Mouse (Mus musculus) CH12.LX (cell line): Measurements from ENCODE around the gene Olfr695. TPM values are rescaled to one million over a fixed set of nuclear protein-coding genes. Genes with fewer than 3 reads are reported as not detected.

Experiments
- DNase-seq: peaks from one replicate; pipeline ENCODE4 v3.0.0-alpha.2; 2013; ENCODE audit errors: extremely low read depth
- H3K27ac ChIP-seq: 2 replicates; pipeline ENCODE4 v1.5.1; 2012; ENCODE audit warnings: low read depth, mild to moderate bottlenecking, control low read depth, moderate library complexity; ENCODE audit not compliant: insufficient read depth
- H3K27me3 ChIP-seq: replicated peaks from 2 replicates; pipeline ENCODE3; 2012; ENCODE audit warnings: inconsistent platforms
- H3K36me3 ChIP-seq, 2 experiments: replicated peaks in 1 of 2; 2 replicates each; pipeline versions ENCODE3 to v1.6.1; 2012; ENCODE audit warnings: inconsistent platforms in 1 of 2, low read length in 1 of 2, mild to moderate bottlenecking in 1 of 2, mixed read lengths in 1 of 2, moderate library complexity in 1 of 2; ENCODE audit not compliant: control insufficient read depth in 1 of 2, insufficient read depth in 1 of 2
- H3K4me1 ChIP-seq, 2 experiments: 2 replicates each; pipeline ENCODE4 v1.6.1; 2012; ENCODE audit warnings: inconsistent platforms in 1 of 2, moderate library complexity in 1 of 2; ENCODE audit not compliant: insufficient read depth in 2 of 2, control insufficient read depth in 1 of 2
- H3K4me2 ChIP-seq: 2 replicates; pipeline ENCODE4 v1.6.1; 2012; ENCODE audit warnings: low read depth, mild to moderate bottlenecking, control low read depth; ENCODE audit not compliant: poor library complexity, insufficient read depth, severe bottlenecking
- H3K4me3 ChIP-seq, 3 experiments: fragments of 150-350 bp in 1 of 3; sonication (generic) in 1 of 3; replicated peaks in 1 of 3; 2 replicates each; pipeline versions ENCODE3 to v1.5.1; 2011 to 2012; ENCODE audit warnings: low read depth in 2 of 3, low read length in 2 of 3, mild to moderate bottlenecking in 2 of 3, moderate library complexity in 2 of 3, control low read depth in 1 of 3, improper control_type of control experiment in 1 of 3, inconsistent platforms in 1 of 3, mixed read lengths in 1 of 3; ENCODE audit not compliant: poor library complexity in 1 of 3
- H3K79me2 ChIP-seq: replicated peaks from 2 replicates; pipeline ENCODE4 v1.6.1; 2012; ENCODE audit warnings: mild to moderate bottlenecking, moderate library complexity; ENCODE audit not compliant: control insufficient read depth, poor library complexity, insufficient read depth, severe bottlenecking; ENCODE audit errors: extremely low read depth
- H3K9ac ChIP-seq: 2 replicates; pipeline ENCODE4 v1.6.1; 2012; ENCODE audit warnings: low read depth, mild to moderate bottlenecking, control low read depth, moderate library complexity; ENCODE audit not compliant: insufficient read depth
- H3K9me3 ChIP-seq: replicated peaks from 2 replicates; pipeline ENCODE3; 2012; ENCODE audit warnings: low read length, inconsistent platforms, mixed read lengths
- CHD2 ChIP-seq: IDR thresholded peaks from 2 replicates; pipeline ENCODE4 v1.6.1; 2011; ENCODE audit warnings: low read length, improper control_type of control experiment
- CTCF ChIP-seq, 2 experiments: IDR thresholded peaks in 1 of 2; conservative IDR thresholded peaks in 1 of 2; 2 replicates each; pipeline ENCODE4 v1.5.1; 2011 to 2012; ENCODE audit warnings: low read depth in 2 of 2, low read length in 2 of 2, improper control_type of control experiment in 1 of 2, inconsistent platforms in 1 of 2, mild to moderate bottlenecking in 1 of 2, moderate library complexity in 1 of 2
- E2F4 ChIP-seq: IDR thresholded peaks from 2 replicates; pipeline ENCODE4 v1.6.1; 2011; ENCODE audit warnings: low read depth, low read length, improper control_type of control experiment; ENCODE audit not compliant: insufficient replicate concordance
- ELF1 ChIP-seq: IDR thresholded peaks from 2 replicates; pipeline ENCODE4 v1.6.1; 2014; ENCODE audit warnings: low read depth, mild to moderate bottlenecking, inconsistent platforms, low read length, improper control_type of control experiment
- EP300 ChIP-seq: IDR thresholded peaks from 2 replicates; pipeline ENCODE4 v1.6.1; 2011; ENCODE audit warnings: low read length, improper control_type of control experiment
- IRF4 ChIP-seq: IDR thresholded peaks from 2 replicates; pipeline ENCODE4 v1.6.1; 2014; ENCODE audit warnings: low read depth, mild to moderate bottlenecking, inconsistent platforms, low read length, improper control_type of control experiment
- KAT2A ChIP-seq: IDR thresholded peaks from 2 replicates; pipeline ENCODE4 v1.6.1; 2012; ENCODE audit warnings: low read length, improper control_type of control experiment, inconsistent platforms; ENCODE audit not compliant: insufficient replicate concordance
- MAFK ChIP-seq: IDR thresholded peaks from 2 replicates; pipeline ENCODE4 v1.6.1; 2011; ENCODE audit warnings: low read length, improper control_type of control experiment; ENCODE audit not compliant: insufficient replicate concordance
- MAZ ChIP-seq: IDR thresholded peaks from 2 replicates; pipeline ENCODE4 v1.6.1; 2012; ENCODE audit warnings: low read depth, mild to moderate bottlenecking, inconsistent platforms, low read length, improper control_type of control experiment, moderate library complexity
- MXI1 ChIP-seq: IDR thresholded peaks from 2 replicates; pipeline ENCODE4 v1.6.1; 2011; ENCODE audit warnings: mild to moderate bottlenecking, low read depth, low read length, improper control_type of control experiment
- PAX5 ChIP-seq: IDR thresholded peaks from 2 replicates; pipeline ENCODE4 v1.6.1; 2012; ENCODE audit warnings: low read length, inconsistent platforms, mixed read lengths
- POLR2A ChIP-seq: IDR thresholded peaks from 2 replicates; pipeline ENCODE4 v1.6.1; 2011; ENCODE audit warnings: low read depth, mild to moderate bottlenecking, improper control_type of control experiment, low read length
- RAD21 ChIP-seq: IDR thresholded peaks from 2 replicates; pipeline ENCODE4 v1.6.1; 2011; ENCODE audit warnings: low read depth, mild to moderate bottlenecking, low read length, improper control_type of control experiment, moderate library complexity
- SMC3 ChIP-seq: IDR thresholded peaks from 2 replicates; pipeline ENCODE4 v1.6.1; 2011; ENCODE audit warnings: low read depth, low read length, improper control_type of control experiment
- TBP ChIP-seq: conservative IDR thresholded peaks from 2 replicates; pipeline ENCODE4 v1.6.1; 2011; ENCODE audit warnings: low read depth, low read length, improper control_type of control experiment
- USF2 ChIP-seq: conservative IDR thresholded peaks from 2 replicates; pipeline ENCODE4 v1.6.1; 2011; ENCODE audit warnings: low read depth, low read length, improper control_type of control experiment
- ZC3H11A ChIP-seq: IDR thresholded peaks from 2 replicates; pipeline ENCODE4 v1.6.1; 2012; ENCODE audit warnings: low read depth, mild to moderate bottlenecking, inconsistent platforms, low read length, improper control_type of control experiment
- ZNF384 ChIP-seq: IDR thresholded peaks from 2 replicates; pipeline ENCODE4 v1.6.1; 2012; ENCODE audit warnings: low read depth, low read length, improper control_type of control experiment, inconsistent platforms
- dilution Hi-C: fragments of 300-500 bp; cut with MboI; formaldehyde crosslinking; loops from 2 replicates; pipeline ENCODE4 v1.14.3; 2020; ENCODE audit warnings: low sequenced_read_pairs; ENCODE audit not compliant: extremely low pct_unique_long_range_greater_than_20kb, extremely low pct_ligation_motif_present
- in situ Hi-C: fragments of 300-500 bp; cut with MboI; formaldehyde crosslinking; loops from 3 replicates; pipeline ENCODE4 v1.14.3; 2019; ENCODE audit warnings: low sequenced_read_pairs, low pct_ligation_motif_present, low pct_unique_long_range_greater_than_20kb, mixed read lengths
- polyA plus RNA-seq: library from polyadenylated mRNA; unstranded; fragments of >175 nt; gene quantifications from 2 replicates; pipeline ENCODE4 v1.2.1, GENCODE M21; 2012; ENCODE audit warnings: low read depth; ENCODE audit not compliant: insufficient read length
- total RNA-seq, 2 experiments: library from RNA; depleted of rRNA; stranded (reverse); fragments of 300-350 nt in 1 of 2; fragments of >200 nt in 1 of 2; gene quantifications; 2 replicates each; pipeline ENCODE4 v1.2.3; 2012 to 2014

Olfr695 gene
- total and polyA plus RNA-seq, 3 experiments = not detected

DNA sequence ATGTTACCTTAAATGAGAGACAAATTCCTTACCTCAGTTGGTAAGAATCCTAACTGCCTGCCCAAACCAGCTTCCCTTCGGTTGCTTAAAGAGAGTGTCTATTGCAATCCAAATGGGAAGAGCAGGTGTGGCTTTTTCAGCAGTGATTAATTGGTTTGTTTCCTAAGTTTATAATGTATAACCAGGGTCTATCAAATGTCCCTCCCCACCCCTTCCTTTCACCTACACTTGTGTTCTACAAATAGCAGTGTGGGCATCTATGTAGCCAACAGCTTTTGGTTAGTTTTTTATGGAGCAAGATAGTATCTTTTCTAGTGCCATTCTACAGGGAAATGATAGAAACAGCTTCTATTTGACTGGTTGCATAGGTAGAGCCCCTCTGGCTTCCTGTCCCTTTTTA is 26.1 kb upstream of the Olfr695 start, which contains the start of gene Olfr697:
TSS of gene Olfr697 (minus strand) at position 101 of the 400 bp plus-strand sequence.
- Histone ChIP-seq H3K4me3 (no peak within 1 kb of the TSS), H3K27ac (no peak within 1 kb of the TSS), H3K27me3 (no peaks in the 10 kb centered on the region), H3K4me1 (no peaks in the 10 kb centered on the region), H3K4me2 (no peak within 1 kb of the TSS), H3K36me3 (no peaks in the 10 kb centered on the region), H3K9ac (no peak within 1 kb of the TSS), H3K9me3 (no peaks in the 10 kb centered on the region), H3K79me2 (no peaks in the 10 kb centered on the region)
- DNase-seq = no peak
- TF ChIP-seq MXI1 (no peak), KAT2A (no peak), CHD2 (no peak), E2F4 (no peak), USF2 (no peak), EP300 (no peak), IRF4 (no peak), PAX5 (no peak), ELF1 (no peak), ZNF384 (no peak), POLR2A (no peak), CTCF (conservative IDR thresholded peaks at IDR 0.05 in 1 of 2, IDR thresholded peaks at IDR 0.05 in 1 of 2; ENCODE audit: low read depth in 2 of 2, low read length in 2 of 2) (no peak), TBP (no peak)
- dilution Hi-C loops (no loop called here), in situ Hi-C loops (no loop called here)

GRCm38 (mm10) chr7:106737028-106737427 is 20.8 kb upstream of the Olfr695 start:
- Histone ChIP-seq H3K27ac (no peak overlapping the region), H3K9ac (no peak overlapping the region), H3K4me2 (no peak overlapping the region), H3K36me3 (no peaks in the 10 kb centered on the region), H3K4me1 (no peaks in the 10 kb centered on the region), H3K9me3 (no peaks in the 10 kb centered on the region), H3K4me3 (no peak overlapping the region), H3K79me2 (no peaks in the 10 kb centered on the region), H3K27me3 (no peaks in the 10 kb centered on the region)
- in situ Hi-C loops = no loop called here
- TF ChIP-seq ZC3H11A (no peak), MAZ (no peak), MAFK (no peak), RAD21 (no peak), EP300 (no peak), SMC3 (no peak)
- dilution Hi-C loops = no loop called here
- no peak for DNase-seq
